Mouse (Mus musculus) lung, embryonic 15.5 days (tissue): ENCODE measurements around the gene Mettl26. TPM values are rescaled to one million over a fixed set of nuclear protein-coding genes. Genes with fewer than 3 reads are reported as not detected.

Experiments used
- ATAC-seq: fragments of 200-750 bp; cut with Nextera tagmentation; 2 replicates; pipeline ENCODE4 v1.8.0; 2017; ENCODE audit warnings: moderate number of reproducible peaks, borderline replicate concordance; ENCODE audit not compliant: low FRiP score, low TSS enrichment; ENCODE audit errors: extremely low read depth
- H3K27ac ChIP-seq: fragments of 300-500 bp; sonication (generic); 2 replicates; pipeline ENCODE4 v1.5.1; 2015; ENCODE audit warnings: moderate library complexity, mild to moderate bottlenecking, inconsistent platforms
- H3K27me3 ChIP-seq: fragments of 300-500 bp; sonication (generic); 2 replicates; pipeline ENCODE4 v1.6.1; 2015; ENCODE audit warnings: inconsistent platforms
- H3K36me3 ChIP-seq: fragments of 300-500 bp; sonication (generic); 2 replicates; pipeline ENCODE4 v1.6.1; 2015; ENCODE audit warnings: inconsistent platforms
- H3K4me1 ChIP-seq: fragments of 300-500 bp; sonication (generic); 2 replicates; pipeline ENCODE4 v1.6.1; 2015; ENCODE audit warnings: inconsistent platforms
- H3K4me2 ChIP-seq: fragments of 300-500 bp; sonication (generic); 2 replicates; pipeline ENCODE4 v1.6.1; 2015; ENCODE audit warnings: inconsistent platforms, mild to moderate bottlenecking, moderate library complexity
- H3K4me3 ChIP-seq: fragments of 300-500 bp; sonication (generic); 2 replicates; pipeline ENCODE4 v1.5.1; 2015; ENCODE audit warnings: mild to moderate bottlenecking, inconsistent platforms
- H3K9ac ChIP-seq: fragments of 300-500 bp; sonication (generic); 2 replicates; pipeline ENCODE4 v1.6.1; 2015; ENCODE audit warnings: inconsistent platforms
- H3K9me3 ChIP-seq: fragments of 300-500 bp; sonication (generic); 2 replicates; pipeline ENCODE4 v1.6.1; 2016; ENCODE audit warnings: inconsistent platforms
- WGBS: fragments of 180-500 bp; shearing (Covaris S2); methylation state at CpG from one replicate; pipeline ENCODE4 v1.1.7; 2015; 5-methylcytosine and 5-hydroxymethylcytosine counted together
- microRNA-seq: library from miRNA; unstranded; fragments of <30 nt; microRNA quantifications from one replicate; pipeline ENCODE4, GENCODE M21; 2016
- polyA plus RNA-seq: library from polyadenylated mRNA; unstranded; fragments of >200 nt; fragmentation: Nextera tagmentation; extraction: Ambion mirVana; gene quantifications from 2 replicates; pipeline ENCODE4 v1.2.1, GENCODE M21; 2015

Gene Mettl26
- polyA plus RNA-seq, 1 experiment from 2014 or later, result 53.5 TPM

- Histone ChIP-seq H3K4me1 (peaks cover 22% of the 10 kb centered on the region), H3K9me3 (no peaks in the 10 kb centered on the region), H3K27ac (no peak overlapping the region), H3K9ac (no peak overlapping the region), H3K4me2 (no peak overlapping the region), H3K36me3 (peaks cover 16% of the 10 kb centered on the region), H3K27me3 (no peaks in the 10 kb centered on the region), H3K4me3 (no peak overlapping the region)
- no peak for ATAC-seq
- 67% methylated on average over 5 of the region's 5 CpGs for WGBS
Measured at GRCm38 (mm10) chr17:25922120-25922519, 47.2 kb downstream of the Mettl26 start.

- Histone ChIP-seq H3K4me2 (no peak overlapping the region), H3K4me3 (no peak overlapping the region), H3K9ac (no peak overlapping the region), H3K9me3 (no peaks in the 10 kb centered on the region), H3K36me3 (peaks cover 39% of the 10 kb centered on the region), H3K27me3 (no peaks in the 10 kb centered on the region), H3K4me1 (peaks cover 6% of the 10 kb centered on the region; the same call in 1 of the 2 replicates), H3K27ac (no peak overlapping the region)
- no peak for ATAC-seq
- 63% methylated on average over 2 of the region's 2 CpGs for WGBS
Measured at GRCm38 (mm10) chr17:25925348-25925747, 50.5 kb downstream of the Mettl26 start.

Small RNA genes lying within 50 kb of the gene (microRNA-seq; reads per million reads assigned to microRNA genes)
- 1.1 reads per million for gene Mir3082

Other genes with a start within 250 kb of the Mettl26 start
- 2.3 and 3.0 TPM in 2 replicates for gene Gng13, start 157.9 kb upstream of the Mettl26 start, polyA plus RNA-seq
- 36.7 and 42.0 TPM in 2 replicates for gene Chtf18, start 147.7 kb upstream of the Mettl26 start, polyA plus RNA-seq
- 24.5 and 24.7 TPM in 2 replicates for gene Rpusd1, start 147.4 kb upstream of the Mettl26 start, polyA plus RNA-seq
- 0.44 and 0.71 TPM in 2 replicates for gene Mslnl, start 139.0 kb upstream of the Mettl26 start, polyA plus RNA-seq
- gene Msln, start 120.7 kb upstream of the Mettl26 start, polyA plus RNA-seq, result 15.8 and 24.2 TPM in 2 replicates
- gene Narfl, start 101.3 kb upstream of the Mettl26 start, polyA plus RNA-seq, result 25.8 and 30.2 TPM in 2 replicates
- gene Haghl, start 89.4 kb upstream of the Mettl26 start, polyA plus RNA-seq, result 58.3 and 59.9 TPM in 2 replicates
- gene Ccdc78, start 88.5 kb upstream of the Mettl26 start, polyA plus RNA-seq, result 0.70 and 0.76 TPM in 2 replicates
- gene Fam173a, start 82.2 kb upstream of the Mettl26 start, polyA plus RNA-seq, result 105 and 109 TPM in 2 replicates
- 0.49 TPM in 1 of 2 replicates, not detected in the other for gene AC134908.4, start 79.4 kb upstream of the Mettl26 start, polyA plus RNA-seq
- gene Metrn, start 77.9 kb upstream of the Mettl26 start, polyA plus RNA-seq, result 56.9 and 59.8 TPM in 2 replicates
- 0.88 and 1.6 TPM in 2 replicates for gene Fbxl16, start 66.0 kb upstream of the Mettl26 start, polyA plus RNA-seq
- 25.2 and 26.5 TPM in 2 replicates for gene Wdr24, start 51.4 kb upstream of the Mettl26 start, polyA plus RNA-seq
- gene Jmjd8, start 46.2 kb upstream of the Mettl26 start, polyA plus RNA-seq, result 50.7 and 51.5 TPM in 2 replicates
- 349 and 363 TPM in 2 replicates for gene Stub1, start 41.7 kb upstream of the Mettl26 start, polyA plus RNA-seq
- 0.82 and 1.2 TPM in 2 replicates for gene Rhbdl1, start 37.8 kb upstream of the Mettl26 start, polyA plus RNA-seq
- 2.2 and 2.5 TPM in 2 replicates for gene Gm20683, start 33.3 kb upstream of the Mettl26 start, polyA plus RNA-seq
- 20.1 and 20.6 TPM in 2 replicates for gene Rhot2, start 30.2 kb upstream of the Mettl26 start, polyA plus RNA-seq
- 32.2 and 32.8 TPM in 2 replicates for gene Wdr90, start 13.6 kb upstream of the Mettl26 start, polyA plus RNA-seq
- 18.1 and 21.7 TPM in 2 replicates for gene Mcrip2, start 6.3 kb upstream of the Mettl26 start, polyA plus RNA-seq
- 0.35 and 0.40 TPM in 2 replicates for gene Wfikkn1, start 5.8 kb downstream of the Mettl26 start, polyA plus RNA-seq
- gene Rab40c, start 44.7 kb downstream of the Mettl26 start, polyA plus RNA-seq, result 25.6 and 27.4 TPM in 2 replicates
- gene Pigq, start 69.9 kb downstream of the Mettl26 start, polyA plus RNA-seq, result 62.7 and 65.0 TPM in 2 replicates
- 0.51 TPM in 1 of 2 replicates, not detected in the other for gene Nhlrc4, start 69.9 kb downstream of the Mettl26 start, polyA plus RNA-seq
- 0.09 TPM in 1 of 2 replicates, not detected in the other for gene A930017K11Rik, start 77.5 kb downstream of the Mettl26 start, polyA plus RNA-seq
- 20.8 and 21.9 TPM in 2 replicates for gene Capn15, start 110.7 kb downstream of the Mettl26 start, polyA plus RNA-seq
- 12.3 and 13.5 TPM in 2 replicates for gene Rab11fip3, start 194.5 kb downstream of the Mettl26 start, polyA plus RNA-seq
- 32.3 and 34.0 TPM in 2 replicates for gene Decr2, start 215.3 kb downstream of the Mettl26 start, polyA plus RNA-seq
- gene Nme4, start 220.5 kb downstream of the Mettl26 start, polyA plus RNA-seq, result 85.0 and 92.3 TPM in 2 replicates
- 1.9 and 2.7 TPM in 2 replicates for gene Tmem8, start 238.2 kb downstream of the Mettl26 start, polyA plus RNA-seq
- 209 and 210 TPM in 2 replicates for gene Mrpl28, start 248.4 kb downstream of the Mettl26 start, polyA plus RNA-seq